Mouse (Mus musculus) gastrocnemius, postnatal 4 days (tissue): ENCODE results near the gene Gnl3. TPM values are rescaled to one million over a fixed set of nuclear protein-coding genes. Genes with fewer than 3 reads are reported as not detected.

ENCODE experiments used
- total RNA-seq, 2 experiments: library from RNA; stranded (reverse); gene quantifications; 2 replicates each; pipeline ENCODE4 v1.2.3; 2021

Gnl3 gene
- total RNA-seq, 2 experiments from 2014 or later = 46.4 to 60.3 TPM

Other genes with a start within 250 kb of the Gnl3 start
- 10 to 100 TPM; 13.0 to 15.7 TPM for gene Tmem110, start 193.6 kb downstream of the Gnl3 start, total RNA-seq
- gene Mustn1, start 140.0 kb downstream of the Gnl3 start, total RNA-seq = 100 to 1,000 TPM; 154 to 180 TPM
- 1 to 10 TPM in 1 of 2 experiments, under 1 TPM in 1; 0.86 to 4.6 TPM for gene Itih4, start 132.7 kb downstream of the Gnl3 start, total RNA-seq
- 1 to 10 TPM; 1.3 to 4.9 TPM for gene Itih3, start 95.4 kb downstream of the Gnl3 start, total RNA-seq
- gene Itih1, start 75.9 kb downstream of the Gnl3 start, total RNA-seq = 1 to 10 TPM in 1 of 2 experiments, under 1 TPM in 1; 0.22 to 1.1 TPM
- gene Nek4, start 67.8 kb downstream of the Gnl3 start, total RNA-seq = 1 to 10 TPM; 5.6 to 6.4 TPM
- gene Glt8d1, start 17.8 kb downstream of the Gnl3 start, total RNA-seq = 10 to 100 TPM; 34.1 to 38.6 TPM
- gene Spcs1, start 17.5 kb downstream of the Gnl3 start, total RNA-seq = 100 to 1,000 TPM; 167 to 184 TPM
- 10 to 100 TPM; 94.3 to 94.4 TPM for gene Pbrm1, start within 50 bp of the Gnl3 start, total RNA-seq
- gene Smim4, start 109.8 kb upstream of the Gnl3 start, total RNA-seq = 10 to 100 TPM; 44.1 to 49.5 TPM
- gene Nt5dc2, start 111.9 kb upstream of the Gnl3 start, total RNA-seq = 10 to 100 TPM; 33.9 to 35.4 TPM
- gene Stab1, start 149.5 kb upstream of the Gnl3 start, total RNA-seq = 100 to 1,000 TPM in 1 of 2 experiments, 10 to 100 TPM in 1; 89.8 to 101 TPM
- gene Tnnc1, start 189.2 kb upstream of the Gnl3 start, total RNA-seq = 100 to 1,000 TPM; 337 to 379 TPM
- gene Nisch, start 197.8 kb upstream of the Gnl3 start, total RNA-seq = 100 to 1,000 TPM; 258 to 277 TPM
- gene Sema3g, start 198.7 kb upstream of the Gnl3 start, total RNA-seq = 10 to 100 TPM; 11.5 to 11.6 TPM
- 1 to 10 TPM; 7.3 to 9.4 TPM for gene Phf7, start 232.2 kb upstream of the Gnl3 start, total RNA-seq
- gene Bap1, start 232.3 kb upstream of the Gnl3 start, total RNA-seq = 10 to 100 TPM; 49.3 to 53.2 TPM